In genomic region chr16:33891561-33892281, GRCm38 (mm10) we compare ENCODE assay signal across 9 mouse cellular contexts.
DNase-seq lines count a peak whose midpoint lies in the region; ATAC-seq and TF ChIP-seq lines count a peak whose summit lies in the region.
"Had no signal": no experiment of that assay in that cellular context is flagged by ENCODE, and none has a peak within 500 bp of the region (broad histone marks: within the 10 kb centered on the region; RNA-seq: fewer than 3 reads in every experiment).

No protein-coding gene starts in this region.

- POLR2A ChIA-PET in Patski (lab: Charles Lee): no interaction called here

- no peaks in the 10 kb centered on the region for H3K27me3 ChIP-seq in Patski
- H3K27me3 ChIP-seq in heart, adult 2 months (ENCODE audit: control insufficient read depth, insufficient read depth, low read length): no peaks in the 10 kb centered on the region
- H3K27me3 ChIP-seq in limb, embryonic 15.5 days: no peaks in the 10 kb centered on the region

- peak overlapping the region; percentile 89 for H3K27ac ChIP-seq in heart, adult 2 months
- H3K27ac ChIP-seq in limb, embryonic 15.5 days: peak overlapping the region; percentile 77

- peak; percentile 13 for ATAC-seq in Patski
- ATAC-seq in common myeloid progenitor, adult 5-6 weeks (replicated peaks; ENCODE audit: low read depth, poor library complexity, severe bottlenecking): peak; percentile 68
- ATAC-seq in limb, embryonic 15.5 days (ENCODE audit: insufficient number of reproducible peaks, low FRiP score, low TSS enrichment, low read depth): peak; percentile 59; the same call in 1 of the 2 replicates
- ATAC-seq in neutrophil, adult 5-6 weeks (ENCODE audit: extremely low read depth, insufficient number of reproducible peaks, low FRiP score, poor library complexity, severe bottlenecking): 0 out of 2 replicates have a peak, but pooled peaks have one; percentile 19

- CTCF ChIA-PET in Patski (lab: Charles Lee): interaction anchor here (1.0 to 1.3 kb wide), 2 partner anchors 10 to 96 kb away, joined by 3 read pairs; no protein-coding TSS in a partner anchor

- in situ Hi-C loops in Patski (cut with MboI; ENCODE audit: low pct_unique_long_range_greater_than_20kb): no loop called here

- DNase-seq in 3134 (ENCODE audit: extremely low read depth, insufficient read length, low spot score): peak; percentile 87
- DNase-seq in Patski (ENCODE audit: low read depth, low spot score): peak; percentile 92
- DNase-seq in heart, adult 2 months: peak; percentile 90 to 91
- peak; percentile 91 to 93 for DNase-seq in kidney, adult 8-10 months
- peak; percentile 75 to 92 for DNase-seq in urinary bladder, postnatal 4 days (ENCODE audit: low spot score in 2 of 2)

- H3K4me2 ChIP-seq in limb, embryonic 15.5 days: peak overlapping the region; percentile 39

- WGBS in heart, adult 2 months: 4% methylated on average over 14 of the region's 14 CpGs
- WGBS in limb, embryonic 15.5 days: 23% methylated on average over 14 of the region's 14 CpGs

- peak overlapping the region; percentile 38 for H3K4me3 ChIP-seq in heart, adult 2 months
- peak overlapping the region; percentile 21; the same call in 1 of the 2 replicates for H3K4me3 ChIP-seq in limb, embryonic 15.5 days
- H3K4me3 ChIP-seq: erythroblast, embryonic 14.5 days had no signal

- H3K36me3 ChIP-seq in heart, adult 2 months (ENCODE audit: control insufficient read depth, insufficient read depth, low read length): no peaks in the 10 kb centered on the region; the same call in none of the 2 replicates
- H3K36me3 ChIP-seq in limb, embryonic 15.5 days: no peaks in the 10 kb centered on the region

- peak; percentile 86 for TF ChIP-seq EP300 in heart, adult 2 months (IDR thresholded peaks at IDR 0.05; ENCODE audit: insufficient read depth, low read depth, low read length)

- peak overlapping the region; percentile 55 for H3K9ac ChIP-seq in heart, adult 2 months (ENCODE audit: low read depth, low read length)
- no peak overlapping the region for H3K9ac ChIP-seq in limb, embryonic 15.5 days

- TF ChIP-seq POLR2A in heart, adult 2 months (IDR thresholded peaks at IDR 0.05; ENCODE audit: insufficient read depth, low read depth, low read length): 0 out of 2 replicates have a peak, but pooled peaks have one; percentile 30

- no peak for TF ChIP-seq CTCF in Patski (IDR thresholded peaks at IDR 0.05)
- TF ChIP-seq CTCF in heart, adult 2 months (IDR thresholded peaks at IDR 0.05): peak; percentile 11; the same call in 1 of the 2 replicates

- peaks cover 23% of the 10 kb centered on the region for H3K4me1 ChIP-seq in heart, adult 2 months (ENCODE audit: control insufficient read depth, insufficient read depth, low read length)
- H3K4me1 ChIP-seq in limb, embryonic 15.5 days: peaks cover 41% of the 10 kb centered on the region

- no peaks in the 10 kb centered on the region for H3K9me3 ChIP-seq in limb, embryonic 15.5 days

- intact Hi-C loops in heart, adult 2 months (cut with DNase I): loop anchor here (2.0 kb wide), 3 partner anchors 25 to 61 kb away; no protein-coding TSS in a partner anchor

- no peaks in the 10 kb centered on the region for H3K79me2 ChIP-seq in heart, adult 2 months (replicated peaks; ENCODE audit: control insufficient read depth, insufficient read depth, low read length)

Comparison
In these comparisons a context has a peak if more than half of its experiments do, and no peak if none do; other contexts are left out.
1. Peak in every context shown above with its lines: DNase-seq, ATAC-seq, H3K4me3 ChIP-seq and H3K27ac ChIP-seq.
2. ATAC-seq: peak in every context shown above with its lines; median percentile 68 in common myeloid progenitor, adult 5-6 weeks; 59 in limb, embryonic 15.5 days; 19 in neutrophil, adult 5-6 weeks; 13 in Patski.